Mouse (Mus musculus): ENCODE data around the gene Foxk1.

DNA sequence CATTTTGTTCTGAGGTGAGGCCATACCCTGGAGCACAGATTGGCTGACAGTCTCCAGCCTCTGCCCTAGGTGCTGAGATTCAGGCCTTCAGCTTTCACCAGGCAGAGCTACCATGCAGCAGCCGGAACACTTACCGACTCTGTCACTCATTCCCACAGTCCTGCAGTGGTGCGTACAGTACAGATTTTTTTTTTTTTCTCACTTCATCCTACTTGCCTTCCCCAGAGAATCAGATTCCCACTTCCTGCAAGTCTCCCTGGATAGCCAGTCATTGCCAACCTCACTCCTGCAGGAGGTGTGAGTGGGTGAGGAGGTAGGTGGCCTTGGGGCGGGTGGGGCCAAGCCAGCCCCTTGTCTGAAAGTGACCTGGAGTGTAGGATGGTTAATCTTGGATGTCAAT lies 19.0 kb downstream of the Foxk1 start:
- TF ChIP-seq TAL1 (IDR thresholded peaks at IDR 0.05; ENCODE audit: low read length) (no peak), GATA1 (IDR thresholded peaks at IDR 0.05; ENCODE audit: low read length) (no peak)

Measured in erythroblast, embryonic 14.5 days (primary cell).